Mouse (Mus musculus): ENCODE measurements around the gene Tradd.

Tradd gene

GRCm38 (mm10) chr8:105270101-105270915, 5.9 kb upstream of the Tradd start:
- no peak for DNase-seq (ENCODE audit: low spot score)

- no peak for DNase-seq (ENCODE audit: low spot score)
These were observed 5.1 kb upstream of the Tradd start, which contains the start of gene Hsf4 for GRCm38 (mm10) chr8:105269461-105269947. Hsf4 (plus strand) TSS chr8:105269801.

GRCm38 (mm10) chr8:105269075-105269458, 4.7 kb upstream of the Tradd start:
- no peak for DNase-seq (ENCODE audit: low spot score)

- no peak for DNase-seq (ENCODE audit: low spot score)
These were observed 4.1 kb upstream of the Tradd start for GRCm38 (mm10) chr8:105268342-105269074.

GRCm38 (mm10) chr8:105266775-105267174, 2.4 kb upstream of the Tradd start:
- no peak for DNase-seq (ENCODE audit: low spot score)

- peak; percentile 50 for DNase-seq (ENCODE audit: low spot score)
These were observed 719 bp upstream of the Tradd start for GRCm38 (mm10) chr8:105265128-105265527.

- no peak for DNase-seq (ENCODE audit: low spot score)
These were observed 1.0 kb downstream of the Tradd start for GRCm38 (mm10) chr8:105263244-105263912.

GRCm38 (mm10) chr8:105261326-105261980, 3.0 kb downstream of the Tradd start:
- no peak for DNase-seq (ENCODE audit: low spot score)

- DNase-seq (ENCODE audit: low spot score), result no peak
These were observed 3.9 kb downstream of the Tradd start for GRCm38 (mm10) chr8:105260371-105261099.

- no peak for DNase-seq (ENCODE audit: low spot score)
These were observed 4.6 kb downstream of the Tradd start for GRCm38 (mm10) chr8:105259721-105260320.

GRCm38 (mm10) chr8:105258911-105259720, 5.3 kb downstream of the Tradd start:
- DNase-seq (ENCODE audit: low spot score), result no peak

GRCm38 (mm10) chr8:105257318-105258114, 6.9 kb downstream of the Tradd start:
- no peak for DNase-seq (ENCODE audit: low spot score)

GRCm38 (mm10) chr8:105254966-105255350, 9.5 kb downstream of the Tradd start, which contains the start of gene B3gnt9:
B3gnt9 (minus strand) TSS chr8:105255153.
- DNase-seq (ENCODE audit: low spot score), result peak; percentile 81

GRCm38 (mm10) chr8:105254152-105254965, 10.1 kb downstream of the Tradd start:
- DNase-seq (ENCODE audit: low spot score), result peak; percentile 95

GRCm38 (mm10) chr8:105253766-105254151, 10.7 kb downstream of the Tradd start:
- DNase-seq (ENCODE audit: low spot score), result no peak

GRCm38 (mm10) chr8:105252680-105253537, 11.5 kb downstream of the Tradd start:
- DNase-seq (ENCODE audit: low spot score), result no peak

GRCm38 (mm10) chr8:105251954-105252353, 12.5 kb downstream of the Tradd start:
- DNase-seq (ENCODE audit: low spot score), result no peak

Measured in MN1 (cell line).